Mouse (Mus musculus) midbrain, embryonic 13.5 days (tissue): ENCODE measurements around the gene Sgcd. TPM values are rescaled to one million over a fixed set of nuclear protein-coding genes. Genes with fewer than 3 reads are reported as not detected.

Experiments used
- ATAC-seq: fragments of 200-750 bp; cut with Nextera tagmentation; 2 replicates; pipeline ENCODE4 v1.8.0; 2017; ENCODE audit warnings: mild to moderate bottlenecking, moderate TSS enrichment, moderate library complexity
- H3K27ac ChIP-seq: fragments of 300-500 bp; sonication (generic); 2 replicates; pipeline ENCODE4 v1.5.1; 2015; ENCODE audit warnings: inconsistent platforms, mild to moderate bottlenecking, moderate library complexity
- H3K27me3 ChIP-seq: fragments of 300-500 bp; sonication (generic); 2 replicates; pipeline ENCODE4 v1.6.1; 2015; ENCODE audit warnings: mild to moderate bottlenecking, inconsistent platforms
- H3K36me3 ChIP-seq: fragments of 300-500 bp; sonication (generic); 2 replicates; pipeline ENCODE4 v1.6.1; 2015; ENCODE audit warnings: mild to moderate bottlenecking, inconsistent platforms
- H3K4me1 ChIP-seq: fragments of 300-500 bp; sonication (generic); replicated peaks from 2 replicates; pipeline ENCODE4 v1.6.1; 2015; ENCODE audit warnings: inconsistent platforms
- H3K4me2 ChIP-seq: fragments of 300-500 bp; sonication (generic); replicated peaks from 2 replicates; pipeline ENCODE4 v1.6.1; 2015; ENCODE audit warnings: moderate library complexity, mild to moderate bottlenecking, inconsistent platforms
- H3K4me3 ChIP-seq: fragments of 300-500 bp; sonication (generic); replicated peaks from 2 replicates; pipeline ENCODE4 v1.5.1; 2015; ENCODE audit warnings: mild to moderate bottlenecking, inconsistent platforms
- H3K9ac ChIP-seq: fragments of 300-500 bp; sonication (generic); replicated peaks from 2 replicates; pipeline ENCODE4 v1.6.1; 2015; ENCODE audit warnings: mild to moderate bottlenecking, inconsistent platforms
- H3K9me3 ChIP-seq: fragments of 300-500 bp; sonication (generic); 2 replicates; pipeline ENCODE4 v1.6.1; 2016; ENCODE audit warnings: mild to moderate bottlenecking, inconsistent platforms
- WGBS: fragments of 180-500 bp; shearing (Covaris S2); methylation state at CpG from one replicate; pipeline ENCODE4 v1.1.7; 2015; 5-methylcytosine and 5-hydroxymethylcytosine counted together
- polyA plus RNA-seq: library from polyadenylated mRNA; unstranded; fragments of >200 nt; fragmentation: Nextera tagmentation; extraction: Ambion mirVana; gene quantifications from 2 replicates; pipeline ENCODE4 v1.2.1, GENCODE M21; 2015

The Sgcd gene
- polyA plus RNA-seq, 1 experiment from 2014 or later = 3.1 TPM

DNA sequence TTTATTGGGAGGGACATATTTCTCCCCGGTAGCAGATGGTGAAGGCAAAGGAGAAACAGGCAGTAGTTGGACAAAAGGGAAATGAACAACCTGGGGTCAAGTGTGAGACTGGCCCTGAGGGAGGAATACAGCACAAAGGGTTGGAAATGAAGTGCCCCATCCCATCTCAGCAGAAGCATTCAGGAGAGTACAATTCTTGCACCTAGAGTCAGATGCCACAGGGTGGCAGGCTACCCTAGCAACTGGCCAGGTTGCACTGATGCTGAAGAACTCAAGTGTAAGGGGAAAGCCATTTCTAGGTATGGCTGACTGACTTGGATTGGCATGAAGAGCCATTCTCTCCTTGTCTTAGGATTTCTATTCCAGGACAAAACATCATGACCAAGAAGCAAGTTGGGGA, 1124.0 kb downstream of the Sgcd start:
- Histone ChIP-seq H3K4me3 (no peak overlapping the region), H3K9me3 (no peaks in the 10 kb centered on the region), H3K4me2 (no peak overlapping the region), H3K27me3 (no peaks in the 10 kb centered on the region), H3K9ac (no peak overlapping the region), H3K27ac (no peak overlapping the region), H3K36me3 (no peaks in the 10 kb centered on the region), H3K4me1 (no peaks in the 10 kb centered on the region)
- 95% methylated on average over 1 of the region's 1 CpGs for WGBS
- ATAC-seq = peak; percentile 56; the same call in 1 of the 2 replicates

GRCm38 (mm10) chr11:46848221-46848971, 1140.4 kb downstream of the Sgcd start:
- Histone ChIP-seq H3K9ac (no peak overlapping the region), H3K4me2 (no peak overlapping the region), H3K27me3 (no peaks in the 10 kb centered on the region), H3K36me3 (no peaks in the 10 kb centered on the region), H3K9me3 (no peaks in the 10 kb centered on the region), H3K4me3 (no peak overlapping the region), H3K4me1 (no peaks in the 10 kb centered on the region), H3K27ac (no peak overlapping the region)
- peak; percentile 69; the same call in 1 of the 2 replicates for ATAC-seq
- 42% methylated on average over 8 of the region's 8 CpGs for WGBS

- Histone ChIP-seq H3K4me1 (no peaks in the 10 kb centered on the region), H3K9ac (no peak overlapping the region), H3K36me3 (no peaks in the 10 kb centered on the region), H3K27ac (no peak overlapping the region), H3K4me3 (no peak overlapping the region), H3K27me3 (no peaks in the 10 kb centered on the region), H3K4me2 (no peak overlapping the region), H3K9me3 (no peaks in the 10 kb centered on the region)
- 50% methylated on average over 3 of the region's 3 CpGs for WGBS
- no peak for ATAC-seq
Measured at GRCm38 (mm10) chr11:46847827-46848220, 1140.9 kb downstream of the Sgcd start.

- no peaks in the 10 kb centered on the region for H3K9me3 ChIP-seq
- no peaks in the 10 kb centered on the region for H3K27me3 ChIP-seq
- no peaks in the 10 kb centered on the region for H3K4me1 ChIP-seq
- H3K4me3 ChIP-seq = no peak overlapping the region
- ATAC-seq = no peak
- H3K4me2 ChIP-seq = no peak overlapping the region
- H3K9ac ChIP-seq = no peak overlapping the region
- H3K36me3 ChIP-seq = no peaks in the 10 kb centered on the region
- 51% methylated on average over 1 of the region's 1 CpGs for WGBS
- no peak overlapping the region for H3K27ac ChIP-seq
Measured at GRCm38 (mm10) chr11:46846661-46847060, 1142.1 kb downstream of the Sgcd start.
